Comparison of ENCODE assay signal across 8 mouse cellular contexts in genomic region chr4:136021549-136022047, GRCm38 (mm10). TPM values are rescaled to one million over a fixed set of nuclear protein-coding genes. Genes with fewer than 3 reads are reported as not detected.
DNase-seq lines count a peak whose midpoint lies in the region; ATAC-seq and TF ChIP-seq lines count a peak whose summit lies in the region.

Gene Eloa, minus strand, starts transcription at chr4:136021763.

- peak within 1 kb of the TSS; percentile 96 for H3K4me2 ChIP-seq in forebrain, embryonic 15.5 days (replicated peaks)

- H3K27ac ChIP-seq in ES-E14 (ENCODE audit: insufficient read depth, low read depth, low read length, poor library complexity, severe bottlenecking): peak within 1 kb of the TSS; percentile 43; the same call in 1 of the 2 replicates
- peak within 1 kb of the TSS; percentile 82 for H3K27ac ChIP-seq in forebrain, embryonic 15.5 days (replicated peaks)

- peak within 1 kb of the TSS; percentile 83 to 95 for H3K4me3 ChIP-seq in ES-E14 (ENCODE audit: insufficient read depth in 1 of 2, low read depth in 1 of 2, low read length in 2 of 2, poor library complexity in 1 of 2, severe bottlenecking in 1 of 2)
- H3K4me3 ChIP-seq in forebrain, embryonic 15.5 days: peak within 1 kb of the TSS; percentile 93
- peak within 1 kb of the TSS; percentile 92 for H3K4me3 ChIP-seq in lung, adult 2 months (replicated peaks; ENCODE audit: extremely low read depth, low read depth, low read length)

- DNase-seq in ES-E14 (ENCODE audit: low read depth, low spot score): peak; percentile 99
- peak; percentile 98 for DNase-seq in cerebellum, adult 11-12 months
- peak; percentile 99 for DNase-seq in heart, postnatal 25 days (ENCODE audit: low spot score)
- DNase-seq in layer of hippocampus, adult 18-20 months (ENCODE audit: low spot score in 2 of 2): peak; percentile 98 to 100
- peak; percentile 100 for DNase-seq in lung, adult 2 months
- peak; percentile 100 for DNase-seq in thymus, adult 18-20 months

- TF ChIP-seq CTCF in lung, adult 2 months (IDR thresholded peaks at IDR 0.05; ENCODE audit: insufficient read depth, low read length): no peak

- peak within 1 kb of the TSS; percentile 91 for H3K9ac ChIP-seq in ES-E14 (ENCODE audit: insufficient read depth, low read depth, low read length, poor library complexity, severe bottlenecking)
- peak within 1 kb of the TSS; percentile 85 for H3K9ac ChIP-seq in forebrain, embryonic 15.5 days (replicated peaks)

- no peaks in the 10 kb centered on the region for H3K27me3 ChIP-seq in forebrain, embryonic 15.5 days

- 0 out of 4 replicates have a peak, but pooled peaks cover 2% of the 10 kb centered on the region in 2 experiments for H3K4me1 ChIP-seq in ES-E14 (ENCODE audit: control insufficient read depth in 2 of 2, insufficient read depth in 2 of 2, low read length in 2 of 2, poor library complexity in 1 of 2)
- H3K4me1 ChIP-seq in forebrain, embryonic 15.5 days: peaks cover 18% of the 10 kb centered on the region
- H3K4me1 ChIP-seq in lung, adult 2 months (ENCODE audit: control insufficient read depth, insufficient read depth, low read length): peaks cover 7% of the 10 kb centered on the region; the same call in 1 of the 2 replicates

- TF ChIP-seq POLR2A in lung, adult 2 months (IDR thresholded peaks at IDR 0.05; ENCODE audit: borderline replicate concordance, extremely low read depth, low read depth, low read length): peak; percentile 77; the same call in 1 of the 2 replicates

- in situ Hi-C loops in ES-E14 (cut with MboI; ENCODE audit: low sequenced_read_pairs in 2 of 2, unreplicated experiment in 2 of 2): no loop called here

- H3K9me3 ChIP-seq in ES-E14 (ENCODE audit: control insufficient read depth, insufficient read depth, low read depth, low read length): no peaks in the 10 kb centered on the region
- H3K9me3 ChIP-seq in forebrain, embryonic 15.5 days: no peaks in the 10 kb centered on the region

- intact Hi-C loops in heart, postnatal 25 days (cut with DNase I): loop anchor here (2.0 kb wide), 1 partner anchor 31 kb away; the partner anchor contains the start of gene Rpl11

- peak; percentile 98 for ATAC-seq in forebrain, embryonic 15.5 days (replicated peaks)
- ATAC-seq in neutrophil, adult 5-6 weeks (ENCODE audit: extremely low read depth, insufficient number of reproducible peaks, low FRiP score, poor library complexity, severe bottlenecking): peak; percentile 99

- no peaks in the 10 kb centered on the region for H3K36me3 ChIP-seq in ES-E14 (ENCODE audit: control insufficient read depth, insufficient read depth, low read length, poor library complexity, severe bottlenecking)
- no peaks in the 10 kb centered on the region for H3K36me3 ChIP-seq in forebrain, embryonic 15.5 days

- under 1% methylated on average over 48 of the region's 48 CpGs for WGBS in forebrain, embryonic 15.5 days
- WGBS in lung, adult 2 months: under 1% methylated on average over 46 of the region's 48 CpGs

TF ChIP-seq in ES-E14, 5 proteins besides CTCF, POLR2A, EP300 and RAD21:
- TF ChIP-seq HCFC1 (IDR thresholded peaks at IDR 0.05; ENCODE audit: borderline replicate concordance, insufficient read depth, low read length) (peak; percentile 73), MAFK (IDR thresholded peaks at IDR 0.05; ENCODE audit: insufficient read depth, low read depth, low read length) (no peak)

RNA-seq across cellular contexts. Expression of gene Eloa, which starts in this region (rescaled TPM):
- total RNA-seq in ES-E14 (2012; rRNA removed): 14.0 and 21.4 TPM in 2 replicates
- polyA plus RNA-seq in forebrain, embryonic 15.5 days (2015; fragmentation: Nextera tagmentation; extraction: Ambion mirVana): 30.5 and 32.6 TPM in 2 replicates
- total RNA-seq in heart, postnatal 25 days (2021): 10 to 100 TPM; 32.8 to 34.4 TPM
- total RNA-seq in layer of hippocampus, adult 18-20 months (2021): 10 to 100 TPM; 28.6 to 29.3 TPM
- 8.5 and 11.7 TPM in 2 replicates for polyA plus RNA-seq in lung, adult 2 months (2012; rRNA removed)
- total RNA-seq in neutrophil, adult 5-6 weeks (2017): 73.5 and 78.9 TPM in 2 replicates

Comparison
In these comparisons a context has a peak if more than half of its experiments do, and no peak if none do; other contexts are left out.
1. Peak in every context shown above with its lines: DNase-seq, ATAC-seq, H3K4me3 ChIP-seq and H3K27ac ChIP-seq.